Mouse (Mus musculus) C2C12 (cell line): Measurements from ENCODE around the gene Dyrk1a. TPM values are rescaled to one million over a fixed set of nuclear protein-coding genes. Genes with fewer than 3 reads are reported as not detected.

Experiments
- H3K27me3 ChIP-seq: one replicate; pipeline ENCODE4 v1.6.1; 2011; ENCODE audit not compliant: control insufficient read depth, insufficient read depth, insufficient read length
- H3K36me3 ChIP-seq: one replicate; pipeline ENCODE4 v1.6.1; 2011; ENCODE audit not compliant: control insufficient read depth, insufficient read depth
- H3K4me3 ChIP-seq: one replicate; pipeline ENCODE4 v1.5.1; 2011; ENCODE audit warnings: mild to moderate bottlenecking, control low read depth; ENCODE audit not compliant: poor library complexity, insufficient read depth, severe bottlenecking
- H3K79me2 ChIP-seq: one replicate; pipeline ENCODE4 v1.6.1; 2011; ENCODE audit not compliant: control insufficient read depth, insufficient read depth
- H3K79me3 ChIP-seq: one replicate; pipeline ENCODE4 v1.6.1; 2011; ENCODE audit warnings: low read depth, control low read depth
- H3ac ChIP-seq: one replicate; pipeline ENCODE3; 2011; ENCODE audit warnings: low read depth; ENCODE audit not compliant: control insufficient read depth, insufficient read length
- CEBPB ChIP-seq: IDR thresholded peaks from one replicate; pipeline ENCODE4 v1.6.1; 2011; ENCODE audit warnings: low read depth, mild to moderate bottlenecking, control low read depth, moderate library complexity
- CTCF ChIP-seq: IDR thresholded peaks from one replicate; pipeline ENCODE4 v1.5.1; 2011; ENCODE audit not compliant: control insufficient read depth, insufficient read depth, insufficient read length
- FOSL1 ChIP-seq: IDR thresholded peaks from one replicate; pipeline ENCODE4 v1.8.0; 2011; ENCODE audit warnings: mild to moderate bottlenecking, low read length; ENCODE audit not compliant: poor library complexity, insufficient read depth, severe bottlenecking
- MAX ChIP-seq: IDR thresholded peaks from one replicate; pipeline ENCODE4 v1.6.1; 2011; ENCODE audit warnings: mild to moderate bottlenecking, control low read depth
- MYOD1 ChIP-seq: IDR thresholded peaks from one replicate; pipeline ENCODE4 v1.6.1; 2011; ENCODE audit warnings: low read depth; ENCODE audit not compliant: control insufficient read depth, insufficient read length
- MYOG ChIP-seq: IDR thresholded peaks from one replicate; pipeline ENCODE4 v1.6.1; 2011; ENCODE audit not compliant: control insufficient read depth, insufficient read length; ENCODE audit errors: extremely low read depth
- USF1 ChIP-seq: IDR thresholded peaks from one replicate; pipeline ENCODE4 v1.6.1; 2011; ENCODE audit warnings: low read depth, mild to moderate bottlenecking, control low read depth, moderate library complexity
- polyA plus RNA-seq: library from polyadenylated mRNA; unstranded; fragments of >200 nt; fragmentation: generic; extraction: Trizol; gene quantifications from one replicate; pipeline ENCODE4 v1.2.1, GENCODE M21; 2012; ENCODE audit warnings: missing spikeins

Gene Dyrk1a
- polyA plus RNA-seq, 1 experiment: 17.3 TPM

DNA sequence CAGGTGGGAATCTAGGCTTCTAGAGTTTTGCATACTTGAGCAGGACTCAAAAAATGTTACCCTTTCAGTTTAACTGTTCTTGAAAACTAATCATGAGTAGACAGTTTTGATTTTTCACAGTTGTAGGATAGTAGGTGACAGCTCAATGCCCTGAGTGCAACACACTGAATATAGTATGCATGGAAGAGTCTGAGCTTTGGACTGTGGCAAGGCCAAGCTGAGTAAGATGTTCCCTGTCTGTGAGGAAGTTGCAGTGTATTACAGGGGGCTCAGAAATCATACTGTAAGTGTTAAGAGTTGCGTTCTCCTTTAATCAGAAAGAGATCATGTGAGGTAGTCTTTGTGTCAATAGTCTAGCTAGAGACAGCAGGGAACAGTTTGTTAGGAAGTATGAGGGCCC is 20.4 kb downstream of the Dyrk1a start:
- no peak for TF ChIP-seq FOSL1
- TF ChIP-seq MYOD1: no peak
- no peak for TF ChIP-seq USF1
- no peak for TF ChIP-seq CEBPB
- TF ChIP-seq MYOG: no peak
- no peak for TF ChIP-seq MAX
- no peak for TF ChIP-seq CTCF

DNA sequence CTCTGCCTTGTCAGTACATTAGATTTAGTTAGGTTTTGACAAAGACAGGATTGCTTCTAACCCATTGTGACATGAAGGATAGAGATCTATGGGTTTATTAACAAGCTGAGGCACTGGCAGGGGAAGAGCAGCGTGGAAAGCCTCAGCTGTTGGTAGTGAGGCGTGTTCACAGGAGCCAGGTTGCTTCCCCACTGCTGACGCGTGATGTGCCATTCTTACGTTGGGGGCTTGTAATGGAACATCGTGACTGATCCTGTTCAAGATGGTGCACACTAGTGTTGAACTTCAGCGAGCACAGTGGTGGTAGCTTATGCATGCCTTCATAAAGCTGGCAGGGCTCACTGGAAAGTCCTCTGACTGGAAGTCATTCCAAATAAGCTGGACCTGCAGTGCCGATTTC is 21.2 kb downstream of the Dyrk1a start:
- Histone ChIP-seq H3K4me3 (no peak overlapping the region), H3ac (no peak overlapping the region), H3K79me2 (peaks cover 100% of the 10 kb centered on the region), H3K36me3 (no peaks in the 10 kb centered on the region), H3K79me3 (peaks cover 99% of the 10 kb centered on the region), H3K27me3 (no peaks in the 10 kb centered on the region)
- TF ChIP-seq FOSL1: no peak
- no peak for TF ChIP-seq CTCF
- TF ChIP-seq MYOG: no peak
- no peak for TF ChIP-seq CEBPB
- TF ChIP-seq MYOD1: no peak
- TF ChIP-seq USF1: no peak
- no peak for TF ChIP-seq MAX

More for the DNA sequence above, 20.4 kb downstream of the Dyrk1a start:
- Histone ChIP-seq H3K79me3 (peaks cover 99% of the 10 kb centered on the region), H3K27me3 (no peaks in the 10 kb centered on the region), H3K79me2 (peaks cover 100% of the 10 kb centered on the region), H3K4me3 (no peak overlapping the region), H3ac (no peak overlapping the region), H3K36me3 (no peaks in the 10 kb centered on the region)

GRCm38 (mm10) chr16:94591536-94591935 is 21.7 kb downstream of the Dyrk1a start:
- H3K79me2 ChIP-seq: peaks cover 100% of the 10 kb centered on the region
- no peaks in the 10 kb centered on the region for H3K27me3 ChIP-seq
- peaks cover 99% of the 10 kb centered on the region for H3K79me3 ChIP-seq
- H3ac ChIP-seq: no peak overlapping the region
- TF ChIP-seq MYOG (no peak), USF1 (no peak), CEBPB (no peak), MYOD1 (no peak), FOSL1 (no peak), CTCF (no peak), MAX (no peak)
- H3K4me3 ChIP-seq: no peak overlapping the region
- no peaks in the 10 kb centered on the region for H3K36me3 ChIP-seq

GRCm38 (mm10) chr16:94596633-94597032 is 26.8 kb downstream of the Dyrk1a start:
- Histone ChIP-seq H3K4me3 (no peak overlapping the region), H3K27me3 (no peaks in the 10 kb centered on the region), H3ac (no peak overlapping the region), H3K79me3 (peaks cover 99% of the 10 kb centered on the region), H3K36me3 (no peaks in the 10 kb centered on the region), H3K79me2 (peaks cover 100% of the 10 kb centered on the region)
- TF ChIP-seq MYOG (no peak), CTCF (no peak), USF1 (no peak), CEBPB (no peak), MAX (no peak)

GRCm38 (mm10) chr16:94597640-94598039 is 27.8 kb downstream of the Dyrk1a start:
- Histone ChIP-seq H3K79me3 (peaks cover 99% of the 10 kb centered on the region), H3K79me2 (peaks cover 100% of the 10 kb centered on the region), H3K36me3 (no peaks in the 10 kb centered on the region), H3K27me3 (no peaks in the 10 kb centered on the region), H3K4me3 (no peak overlapping the region), H3ac (no peak overlapping the region)
- TF ChIP-seq MYOD1: no peak
- no peak for TF ChIP-seq FOSL1
- no peak for TF ChIP-seq MYOG
- TF ChIP-seq CEBPB: no peak
- no peak for TF ChIP-seq CTCF
- TF ChIP-seq USF1: no peak
- TF ChIP-seq MAX: no peak

- H3K79me3 ChIP-seq: peaks cover 99% of the 10 kb centered on the region
- no peak overlapping the region for H3K4me3 ChIP-seq
- H3K27me3 ChIP-seq: no peaks in the 10 kb centered on the region
- H3K79me2 ChIP-seq: peaks cover 100% of the 10 kb centered on the region
- TF ChIP-seq CEBPB (no peak), CTCF (no peak), MYOG (no peak), MAX (no peak), MYOD1 (no peak), USF1 (no peak), FOSL1 (no peak)
- H3ac ChIP-seq: no peak overlapping the region
- H3K36me3 ChIP-seq: no peaks in the 10 kb centered on the region
These were observed 30.3 kb downstream of the Dyrk1a start for GRCm38 (mm10) chr16:94599977-94600724.
